Mouse (Mus musculus): ENCODE data around the gene Usp11.
A peak's percentile ranks its signal among the peaks of the same experiment; 100 is the strongest.
"Not testable (repeated sequence)": the region's sequence is repeated elsewhere in the genome, so short reads cannot be mapped to it uniquely, and the experiment has no call there.

Usp11 gene

GRCm38 (mm10) chrX:20703741-20704290 lies at the start of gene Usp11:
Gene Usp11, plus strand, starts transcription at chrX:20703906.
- DNase-seq = no peak

GRCm38 (mm10) chrX:20657593-20657992 lies 46.1 kb upstream of the Usp11 start:
- DNase-seq = peak; percentile 25

- peak; percentile 98 for DNase-seq
Measured at GRCm38 (mm10) chrX:20658026-20658652, 45.6 kb upstream of the Usp11 start, which contains the start of gene Uba1. Gene Uba1, plus strand, starts transcription at chrX:20658326.

GRCm38 (mm10) chrX:20658891-20659406 lies 44.8 kb upstream of the Usp11 start:
- DNase-seq = peak; percentile 89

- DNase-seq = peak; percentile 79
Measured at GRCm38 (mm10) chrX:20662317-20662715, 41.4 kb upstream of the Usp11 start.

- DNase-seq = peak; percentile 99
Measured at GRCm38 (mm10) chrX:20662716-20663443, 40.8 kb upstream of the Usp11 start.

- DNase-seq = no peak
Measured at GRCm38 (mm10) chrX:20663444-20663790, 40.3 kb upstream of the Usp11 start.

GRCm38 (mm10) chrX:20687519-20688067 lies 16.1 kb upstream of the Usp11 start, which contains the start of gene Cdk16:
Gene Cdk16, plus strand, starts transcription at chrX:20687954.
- DNase-seq = peak; percentile 99

GRCm38 (mm10) chrX:20688068-20688547 lies 15.6 kb upstream of the Usp11 start:
- DNase-seq = peak; percentile 99

GRCm38 (mm10) chrX:20688615-20689014 lies 15.1 kb upstream of the Usp11 start:
- DNase-seq = peak; percentile 97

- DNase-seq = no peak
Measured at GRCm38 (mm10) chrX:20691566-20691965, 12.1 kb upstream of the Usp11 start.

GRCm38 (mm10) chrX:20692616-20693015 lies 11.1 kb upstream of the Usp11 start:
- DNase-seq = peak; percentile 74

GRCm38 (mm10) chrX:20695842-20696241 lies 7.9 kb upstream of the Usp11 start:
- peak; percentile 76 for DNase-seq

- DNase-seq = peak; percentile 98
Measured at GRCm38 (mm10) chrX:20704295-20705082, 783 bp downstream of the Usp11 start.

GRCm38 (mm10) chrX:20705083-20705402 lies 1.3 kb downstream of the Usp11 start:
- no peak for DNase-seq

GRCm38 (mm10) chrX:20728681-20729080 lies 25.0 kb downstream of the Usp11 start:
- DNase-seq = no peak

GRCm38 (mm10) chrX:20730048-20730447 lies 26.3 kb downstream of the Usp11 start:
- not testable (repeated sequence) for DNase-seq

- no peak for DNase-seq
Measured at GRCm38 (mm10) chrX:20736479-20736878, 32.8 kb downstream of the Usp11 start.

- DNase-seq = no peak
Measured at GRCm38 (mm10) chrX:20748829-20749228, 45.1 kb downstream of the Usp11 start.

- no peak for DNase-seq
Measured at GRCm38 (mm10) chrX:20761201-20761600, 57.5 kb downstream of the Usp11 start.
